Mouse (Mus musculus): ENCODE measurements at regions not wholly inside any gene's neighbourhood (a gene's known extent, or its start where the extent isn't known, plus 50 kb on each side); places are given as distances from the start of the nearest gene placed in this dataset.

- no peak for DNase-seq (ENCODE audit: low spot score in 2 of 2)
These were observed 270.6 kb upstream of the Zfp637 start for GRCm38 (mm10) chr6:117570346-117570745.

- no peak for DNase-seq (ENCODE audit: low spot score in 2 of 2)
These were observed 270.2 kb upstream of the Zfp637 start for GRCm38 (mm10) chr6:117570791-117571190.

- DNase-seq (ENCODE audit: low spot score in 2 of 2), result no peak
These were observed 269.0 kb upstream of the Zfp637 start for GRCm38 (mm10) chr6:117572006-117572405.

- no peak for DNase-seq (ENCODE audit: low spot score in 2 of 2)
These were observed 267.6 kb upstream of the Zfp637 start for GRCm38 (mm10) chr6:117573371-117573770.

GRCm38 (mm10) chr6:117574146-117574545 lies 266.8 kb upstream of the Zfp637 start:
- DNase-seq (ENCODE audit: low spot score in 2 of 2), result no peak

GRCm38 (mm10) chr6:117575057-117575456 lies 265.9 kb upstream of the Zfp637 start:
- DNase-seq (ENCODE audit: low spot score in 2 of 2), result no peak

- DNase-seq (ENCODE audit: low spot score in 2 of 2), result no peak
These were observed 265.0 kb upstream of the Zfp637 start for GRCm38 (mm10) chr6:117576021-117576420.

GRCm38 (mm10) chr6:117577539-117578521 lies 263.1 kb upstream of the Zfp637 start:
- DNase-seq (ENCODE audit: low spot score in 2 of 2), result no peak

GRCm38 (mm10) chr6:117580951-117581350 lies 260.0 kb upstream of the Zfp637 start:
- DNase-seq (ENCODE audit: low spot score in 2 of 2), result no peak

GRCm38 (mm10) chr6:117583121-117583520 lies 257.9 kb upstream of the Zfp637 start:
- no peak for DNase-seq (ENCODE audit: low spot score in 2 of 2)

GRCm38 (mm10) chr6:117584563-117584962 lies 256.4 kb upstream of the Zfp637 start:
- DNase-seq (ENCODE audit: low spot score in 2 of 2), result no peak

GRCm38 (mm10) chr6:117596166-117596840 lies 244.7 kb upstream of the Zfp637 start:
- DNase-seq (ENCODE audit: low spot score in 2 of 2), result no peak

- DNase-seq (ENCODE audit: low spot score in 2 of 2), result no peak
These were observed 236.1 kb upstream of the Zfp637 start for GRCm38 (mm10) chr6:117604834-117605233.

- no peak for DNase-seq (ENCODE audit: low spot score in 2 of 2)
These were observed 235.3 kb upstream of the Zfp637 start for GRCm38 (mm10) chr6:117605685-117606084.

GRCm38 (mm10) chr6:117606211-117606610 lies 234.8 kb upstream of the Zfp637 start:
- no peak for DNase-seq (ENCODE audit: low spot score in 2 of 2)

GRCm38 (mm10) chr6:117607023-117607422 lies 234.0 kb upstream of the Zfp637 start:
- DNase-seq (ENCODE audit: low spot score in 2 of 2), result no peak

GRCm38 (mm10) chr6:117609476-117610404 lies 231.2 kb upstream of the Zfp637 start:
- DNase-seq (ENCODE audit: low spot score in 2 of 2), result no peak

GRCm38 (mm10) chr6:117611281-117611680 lies 229.7 kb upstream of the Zfp637 start:
- DNase-seq (ENCODE audit: low spot score in 2 of 2), result no peak

- no peak for DNase-seq (ENCODE audit: low spot score in 2 of 2)
These were observed 229.0 kb upstream of the Zfp637 start for GRCm38 (mm10) chr6:117611965-117612364.

- no peak for DNase-seq (ENCODE audit: low spot score in 2 of 2)
These were observed 228.6 kb upstream of the Zfp637 start for GRCm38 (mm10) chr6:117612421-117612820.

GRCm38 (mm10) chr6:117613656-117614350 lies 227.2 kb upstream of the Zfp637 start:
- no peak for DNase-seq (ENCODE audit: low spot score in 2 of 2)
